In the genomic region with DNA sequence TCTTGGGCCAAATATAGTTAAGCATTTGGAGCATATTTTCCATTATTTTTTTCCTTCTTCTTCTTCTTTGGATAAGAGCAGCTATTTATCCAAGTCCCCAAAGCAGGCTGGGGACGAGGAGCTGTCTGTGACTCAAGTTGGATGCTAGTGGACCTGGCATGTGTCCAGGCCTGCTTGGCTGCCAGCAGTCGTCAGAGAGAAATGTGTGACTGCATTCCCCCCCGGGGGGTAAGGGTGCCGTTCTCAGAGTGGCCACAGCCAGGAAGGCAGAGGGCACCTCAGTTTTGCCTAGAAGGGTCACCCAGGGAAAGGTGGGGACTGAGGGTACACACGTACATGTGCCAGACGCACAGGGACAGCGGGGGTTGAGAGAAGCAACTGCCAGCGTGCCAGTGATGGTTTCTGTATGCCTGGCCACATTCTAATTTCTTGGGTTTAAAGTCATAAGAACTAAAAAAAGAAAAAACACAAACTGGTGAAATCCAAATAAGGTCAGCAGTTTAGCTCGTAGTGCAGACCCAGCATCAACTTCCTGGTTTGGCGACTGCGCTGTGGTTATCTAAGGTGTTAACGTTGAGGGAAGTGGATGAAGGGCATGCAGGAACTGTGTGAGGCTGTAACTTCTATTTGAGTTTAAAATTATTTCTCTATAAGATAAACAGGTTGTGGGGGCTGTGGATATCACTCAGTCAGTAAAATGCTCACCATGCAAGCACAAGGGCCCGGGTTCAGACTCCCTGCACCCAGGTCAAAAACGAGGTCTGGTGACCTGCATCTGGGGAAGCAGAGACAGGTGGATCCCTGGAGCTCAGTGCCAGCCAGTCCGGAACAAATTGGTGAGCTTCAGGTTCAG, we compare ENCODE assay signal across 8 mouse cellular contexts. TPM values are rescaled to one million over a fixed set of nuclear protein-coding genes. Genes with fewer than 3 reads are reported as not detected.
A peak's percentile ranks its signal among the peaks of the same experiment; 100 is the strongest.
DNase-seq lines count a peak whose midpoint lies in the region; ATAC-seq and TF ChIP-seq lines count a peak whose summit lies in the region.

No protein-coding gene starts in this region.

- no peak overlapping the region for H3K4me3 ChIP-seq in midbrain, embryonic 14.5 days (replicated peaks; ENCODE audit: low read depth, low read length)
- H3K4me3 ChIP-seq in midbrain, embryonic 11.5 days (ENCODE audit: low read depth, low read length) = no peak overlapping the region
- peak overlapping the region; percentile 50 for H3K4me3 ChIP-seq in cerebellum, adult 2 months (replicated peaks; ENCODE audit: insufficient read depth, low read depth, low read length)

- 83% methylated on average over 15 of the region's 15 CpGs for WGBS in midbrain, embryonic 14.5 days
- 81% methylated on average over 15 of the region's 15 CpGs for WGBS in midbrain, embryonic 11.5 days
- WGBS in cerebellum, adult 2 months = 25% methylated on average over 15 of the region's 15 CpGs

- no peak for TF ChIP-seq CTCF in cerebellum, adult 2 months (IDR thresholded peaks at IDR 0.05; ENCODE audit: borderline replicate concordance, insufficient read depth, low read depth, low read length)

- no peak overlapping the region for H3K4me2 ChIP-seq in midbrain, embryonic 14.5 days (ENCODE audit: low read length)
- no peak overlapping the region for H3K4me2 ChIP-seq in midbrain, embryonic 11.5 days

- no peak for TF ChIP-seq POLR2A in cerebellum, adult 2 months (IDR thresholded peaks at IDR 0.05; ENCODE audit: borderline replicate concordance, insufficient read depth, low read length)

- no peaks in the 10 kb centered on the region for H3K27me3 ChIP-seq in midbrain, embryonic 14.5 days (ENCODE audit: control insufficient read depth, insufficient read depth, low read length)
- H3K27me3 ChIP-seq in midbrain, embryonic 11.5 days (ENCODE audit: control insufficient read depth, insufficient read depth, low read length) = no peaks in the 10 kb centered on the region
- no peaks in the 10 kb centered on the region for H3K27me3 ChIP-seq in cerebellum, adult 2 months (ENCODE audit: control insufficient read depth, insufficient read depth, low read length)

- H3K27ac ChIP-seq in midbrain, embryonic 14.5 days (replicated peaks; ENCODE audit: low read depth, low read length) = no peak overlapping the region
- no peak overlapping the region for H3K27ac ChIP-seq in midbrain, embryonic 11.5 days (ENCODE audit: low read depth, low read length)
- H3K27ac ChIP-seq in cerebellum, adult 2 months (ENCODE audit: insufficient read depth, low read length) = no peak overlapping the region

- no peak overlapping the region for H3K9ac ChIP-seq in midbrain, embryonic 14.5 days (replicated peaks; ENCODE audit: low read length)
- no peak overlapping the region for H3K9ac ChIP-seq in midbrain, embryonic 11.5 days (ENCODE audit: low read length)

- H3K9me3 ChIP-seq in midbrain, embryonic 14.5 days (ENCODE audit: control insufficient read depth, low read length) = no peaks in the 10 kb centered on the region
- H3K9me3 ChIP-seq in midbrain, embryonic 11.5 days (ENCODE audit: control insufficient read depth, low read length) = no peaks in the 10 kb centered on the region

- H3K4me1 ChIP-seq in midbrain, embryonic 14.5 days (ENCODE audit: control insufficient read depth, insufficient read depth, low read length) = no peaks in the 10 kb centered on the region
- H3K4me1 ChIP-seq in midbrain, embryonic 11.5 days (ENCODE audit: control insufficient read depth, insufficient read depth, low read length) = no peaks in the 10 kb centered on the region; the same call in 1 of the 2 replicates
- H3K4me1 ChIP-seq in cerebellum, adult 2 months (ENCODE audit: control insufficient read depth, insufficient read depth, low read length) = no peaks in the 10 kb centered on the region; the same call in 1 of the 2 replicates

- peak; percentile 58 for DNase-seq in midbrain, embryonic 14.5 days
- no peak for DNase-seq in midbrain, embryonic 11.5 days (ENCODE audit: low spot score, missing footprints)
- peak; percentile 79 for DNase-seq in cerebellum, adult 2 months
- DNase-seq in heart, adult 8-10 months (ENCODE audit: low spot score) = peak; percentile 79
- DNase-seq in layer of hippocampus, adult 8-10 months (ENCODE audit: low spot score in 2 of 2) = peak; percentile 59 to 75
- DNase-seq in lung, postnatal 4 days = peak; percentile 89 to 95
- no peak for DNase-seq in ovary, adult 18-20 months (ENCODE audit: low spot score)

- no peak for ATAC-seq in midbrain, embryonic 14.5 days (ENCODE audit: low FRiP score, low TSS enrichment)
- ATAC-seq in midbrain, embryonic 11.5 days (ENCODE audit: low FRiP score) = no peak
- no peak for ATAC-seq in CD4-positive, CD25-positive, alpha-beta regulatory T cell, adult 4 months

- no peaks in the 10 kb centered on the region for H3K36me3 ChIP-seq in midbrain, embryonic 14.5 days (ENCODE audit: control insufficient read depth, insufficient read depth, low read length)
- no peaks in the 10 kb centered on the region for H3K36me3 ChIP-seq in midbrain, embryonic 11.5 days (ENCODE audit: control insufficient read depth, insufficient read depth, low read length)

RNA-seq across cellular contexts. Expression of gene Rasl12, which starts 6.3 kb away (rescaled TPM):
- polyA plus RNA-seq in midbrain, embryonic 14.5 days (2014; fragmentation: Nextera tagmentation; extraction: Ambion mirVana) = 6.5 and 7.1 TPM in 2 replicates
- polyA plus RNA-seq in midbrain, embryonic 11.5 days (2014; fragmentation: Nextera tagmentation; extraction: Ambion mirVana) = 5.6 and 5.9 TPM in 2 replicates
- polyA plus RNA-seq in cerebellum, adult 2 months (2012; rRNA removed) = 6.3 and 7.4 TPM in 2 replicates
- total RNA-seq in heart, adult 8-10 months (2022) = 1 to 10 TPM; 5.5 to 8.0 (median 6.0) TPM
- total RNA-seq in layer of hippocampus, adult 8-10 months (2022) = 1 to 10 TPM; 2.9 to 4.4 (median 3.8) TPM
- not detected for polyA plus RNA-seq in CD4-positive, CD25-positive, alpha-beta regulatory T cell, adult 4 months (2017; shearing (Covaris generic))

RNA-seq across cellular contexts. Expression of gene Kbtbd13, which starts 13.1 kb away (rescaled TPM):
- 0.23 and 0.47 TPM in 2 replicates for polyA plus RNA-seq in midbrain, embryonic 14.5 days (2014; fragmentation: Nextera tagmentation; extraction: Ambion mirVana)
- 0.16 and 0.36 TPM in 2 replicates for polyA plus RNA-seq in midbrain, embryonic 11.5 days (2014; fragmentation: Nextera tagmentation; extraction: Ambion mirVana)
- 0.11 and 0.14 TPM in 2 replicates for polyA plus RNA-seq in cerebellum, adult 2 months (2012; rRNA removed)
- 1 to 10 TPM; 2.4 to 3.6 (median 3.1) TPM for total RNA-seq in heart, adult 8-10 months (2022)
- total RNA-seq in layer of hippocampus, adult 8-10 months (2022) = under 1 TPM; 0.11 to 0.45 (median 0.23) TPM
- polyA plus RNA-seq in CD4-positive, CD25-positive, alpha-beta regulatory T cell, adult 4 months (2017; shearing (Covaris generic)) = not detected

RNA-seq across cellular contexts. Expression of gene Slc51b, which starts 18.2 kb away (rescaled TPM):
- not detected in 2 replicates for polyA plus RNA-seq in midbrain, embryonic 14.5 days (2014; fragmentation: Nextera tagmentation; extraction: Ambion mirVana)
- polyA plus RNA-seq in midbrain, embryonic 11.5 days (2014; fragmentation: Nextera tagmentation; extraction: Ambion mirVana) = not detected in 2 replicates
- polyA plus RNA-seq in cerebellum, adult 2 months (2012; rRNA removed) = not detected in 2 replicates
- total RNA-seq in heart, adult 8-10 months (2022) = not detected
- not detected for total RNA-seq in layer of hippocampus, adult 8-10 months (2022)
- not detected for polyA plus RNA-seq in CD4-positive, CD25-positive, alpha-beta regulatory T cell, adult 4 months (2017; shearing (Covaris generic))

RNA-seq across cellular contexts. Expression of gene Mtfmt, which starts 31.0 kb away (rescaled TPM):
- 22.0 and 23.5 TPM in 2 replicates for polyA plus RNA-seq in midbrain, embryonic 14.5 days (2014; fragmentation: Nextera tagmentation; extraction: Ambion mirVana)
- 18.3 and 18.7 TPM in 2 replicates for polyA plus RNA-seq in midbrain, embryonic 11.5 days (2014; fragmentation: Nextera tagmentation; extraction: Ambion mirVana)
- polyA plus RNA-seq in cerebellum, adult 2 months (2012; rRNA removed) = 18.0 and 18.8 TPM in 2 replicates
- 1 to 10 TPM; 5.4 to 7.9 (median 6.9) TPM for total RNA-seq in heart, adult 8-10 months (2022)
- total RNA-seq in layer of hippocampus, adult 8-10 months (2022) = 10 to 100 TPM; 16.6 to 20.5 (median 18.5) TPM
- polyA plus RNA-seq in CD4-positive, CD25-positive, alpha-beta regulatory T cell, adult 4 months (2017; shearing (Covaris generic)) = 10 to 100 TPM; 29.3 to 31.7 TPM

RNA-seq across cellular contexts. Expression of gene Ubap1l, which starts 43.7 kb away (rescaled TPM):
- polyA plus RNA-seq in midbrain, embryonic 14.5 days (2014; fragmentation: Nextera tagmentation; extraction: Ambion mirVana) = 1.5 and 1.7 TPM in 2 replicates
- 0.27 and 0.37 TPM in 2 replicates for polyA plus RNA-seq in midbrain, embryonic 11.5 days (2014; fragmentation: Nextera tagmentation; extraction: Ambion mirVana)
- 34.2 and 38.1 TPM in 2 replicates for polyA plus RNA-seq in cerebellum, adult 2 months (2012; rRNA removed)
- under 1 TPM in 2 of 4 experiments, not detected in 2; 0.27 to 0.40 TPM for total RNA-seq in heart, adult 8-10 months (2022)
- total RNA-seq in layer of hippocampus, adult 8-10 months (2022) = 1 to 10 TPM; 3.3 to 7.4 (median 5.1) TPM
- polyA plus RNA-seq in CD4-positive, CD25-positive, alpha-beta regulatory T cell, adult 4 months (2017; shearing (Covaris generic)) = not detected

Comparison
In these comparisons a context has a peak if more than half of its experiments do, and no peak if none do; other contexts are left out.
1. DNase-seq: peak in midbrain, embryonic 14.5 days (single experiment), cerebellum, adult 2 months (2 of 2), heart, adult 8-10 months (single experiment), layer of hippocampus, adult 8-10 months (2 of 2) and lung, postnatal 4 days (2 of 2); none in midbrain, embryonic 11.5 days (single experiment) and ovary, adult 18-20 months (single experiment).